Mouse (Mus musculus): ENCODE data around the gene Pard3. TPM values are rescaled to one million over a fixed set of nuclear protein-coding genes. Genes with fewer than 3 reads are reported as not detected.

The Pard3 gene
- total and polyA plus RNA-seq, 3 experiments, result 0.51 to 1.3 (median 0.94) TPM

GRCm38 (mm10) chr8:127550928-127551327, 487.2 kb downstream of the Pard3 start:
- Histone ChIP-seq H3K4me2 (ENCODE audit: insufficient read depth, low read depth, poor library complexity, severe bottlenecking) (no peak overlapping the region), H3K4me3 (replicated peaks in 1 of 3; ENCODE audit: low read depth in 2 of 3, low read length in 2 of 3, poor library complexity in 1 of 3) (no peak overlapping the region), H3K36me3 (replicated peaks in 1 of 2; ENCODE audit: control insufficient read depth in 1 of 2, insufficient read depth in 1 of 2, low read length in 1 of 2) (no peaks in the 10 kb centered on the region), H3K27ac (ENCODE audit: insufficient read depth, low read depth) (no peak overlapping the region), H3K4me1 (ENCODE audit: control insufficient read depth in 1 of 2, insufficient read depth in 2 of 2) (no peaks in the 10 kb centered on the region), H3K27me3 (replicated peaks) (no peaks in the 10 kb centered on the region), H3K9me3 (replicated peaks; ENCODE audit: low read length) (no peaks in the 10 kb centered on the region), H3K79me2 (replicated peaks; ENCODE audit: control insufficient read depth, extremely low read depth, insufficient read depth, poor library complexity, severe bottlenecking) (no peaks in the 10 kb centered on the region), H3K9ac (ENCODE audit: insufficient read depth, low read depth) (no peak overlapping the region)
- TF ChIP-seq CHD2 (IDR thresholded peaks at IDR 0.05; ENCODE audit: low read length) (no peak), JUND (conservative IDR thresholded peaks at IDR 0.05; ENCODE audit: low read depth, low read length) (no peak), EP300 (IDR thresholded peaks at IDR 0.05; ENCODE audit: low read length) (no peak), GABPA (IDR thresholded peaks at IDR 0.05; ENCODE audit: insufficient replicate concordance, low read depth, low read length) (no peak), USF2 (conservative IDR thresholded peaks at IDR 0.05; ENCODE audit: low read depth, low read length) (no peak), ZNF384 (IDR thresholded peaks at IDR 0.05; ENCODE audit: low read depth, low read length) (no peak), KAT2A (IDR thresholded peaks at IDR 0.05; ENCODE audit: insufficient replicate concordance, low read length) (no peak), PAX5 (IDR thresholded peaks at IDR 0.05; ENCODE audit: low read length) (no peak), MAZ (IDR thresholded peaks at IDR 0.05; ENCODE audit: low read depth, low read length) (no peak), RCOR1 (conservative IDR thresholded peaks at IDR 0.05; ENCODE audit: low read depth, low read length) (no peak), RAD21 (IDR thresholded peaks at IDR 0.05; ENCODE audit: low read depth, low read length) (no peak), MEF2A (IDR thresholded peaks at IDR 0.05; ENCODE audit: borderline replicate concordance, low read depth, low read length) (no peak), MYC (IDR thresholded peaks at IDR 0.05; ENCODE audit: low read depth, low read length) (no peak)
- DNase-seq (ENCODE audit: extremely low read depth), result no peak
- dilution Hi-C loops (cut with MboI; ENCODE audit: extremely low pct_ligation_motif_present, extremely low pct_unique_long_range_greater_than_20kb, low sequenced_read_pairs), result no loop called here
- in situ Hi-C loops (cut with MboI; ENCODE audit: low pct_ligation_motif_present, low pct_unique_long_range_greater_than_20kb, low sequenced_read_pairs), result no loop called here

- Histone ChIP-seq H3K79me2 (replicated peaks; ENCODE audit: control insufficient read depth, extremely low read depth, insufficient read depth, poor library complexity, severe bottlenecking) (no peaks in the 10 kb centered on the region), H3K36me3 (replicated peaks in 1 of 2; ENCODE audit: control insufficient read depth in 1 of 2, insufficient read depth in 1 of 2, low read length in 1 of 2) (no peaks in the 10 kb centered on the region), H3K27ac (ENCODE audit: insufficient read depth, low read depth) (no peak overlapping the region), H3K4me3 (replicated peaks in 1 of 3; ENCODE audit: low read depth in 2 of 3, low read length in 2 of 3, poor library complexity in 1 of 3) (no peak overlapping the region), H3K9me3 (replicated peaks; ENCODE audit: low read length) (no peaks in the 10 kb centered on the region), H3K4me1 (ENCODE audit: control insufficient read depth in 1 of 2, insufficient read depth in 2 of 2) (no peaks in the 10 kb centered on the region), H3K27me3 (replicated peaks) (no peaks in the 10 kb centered on the region), H3K4me2 (ENCODE audit: insufficient read depth, low read depth, poor library complexity, severe bottlenecking) (no peak overlapping the region), H3K9ac (ENCODE audit: insufficient read depth, low read depth) (no peak overlapping the region)
- dilution Hi-C loops (cut with MboI; ENCODE audit: extremely low pct_ligation_motif_present, extremely low pct_unique_long_range_greater_than_20kb, low sequenced_read_pairs), result no loop called here
- in situ Hi-C loops (cut with MboI; ENCODE audit: low pct_ligation_motif_present, low pct_unique_long_range_greater_than_20kb, low sequenced_read_pairs), result no loop called here
- no peak for DNase-seq (ENCODE audit: extremely low read depth)
- TF ChIP-seq CTCF (conservative IDR thresholded peaks at IDR 0.05 in 1 of 2, IDR thresholded peaks at IDR 0.05 in 1 of 2; ENCODE audit: low read depth in 2 of 2, low read length in 2 of 2) (0 out of 4 replicates have a peak, but pooled peaks of 1 of the 2 experiments have one; percentile 3), RAD21 (IDR thresholded peaks at IDR 0.05; ENCODE audit: low read depth, low read length) (peak; percentile 4), IRF4 (IDR thresholded peaks at IDR 0.05; ENCODE audit: low read depth, low read length) (no peak)
Measured at GRCm38 (mm10) chr8:127552161-127552595, 488.5 kb downstream of the Pard3 start.
